Mouse (Mus musculus) liver, embryonic 15.5 days (tissue): Measurements from ENCODE around the gene AI481877. TPM values are rescaled to one million over a fixed set of nuclear protein-coding genes. Genes with fewer than 3 reads are reported as not detected.
"Not testable (repeated sequence)": the region's sequence is repeated elsewhere in the genome, so short reads cannot be mapped to it uniquely, and the experiment has no call there.

ENCODE experiments used
- ATAC-seq: fragments of 200-750 bp; cut with Nextera tagmentation; 2 replicates; pipeline ENCODE4 v1.8.0; 2017; ENCODE audit warnings: moderate number of reproducible peaks, mild to moderate bottlenecking, moderate library complexity; ENCODE audit not compliant: insufficient read depth
- H3K27ac ChIP-seq: fragments of 300-500 bp; sonication (generic); replicated peaks from 2 replicates; pipeline ENCODE4 v1.5.1; 2015; ENCODE audit warnings: mild to moderate bottlenecking, inconsistent platforms
- H3K27me3 ChIP-seq: fragments of 300-500 bp; sonication (generic); 2 replicates; pipeline ENCODE4 v1.6.1; 2015; ENCODE audit warnings: mild to moderate bottlenecking, inconsistent platforms
- H3K36me3 ChIP-seq: fragments of 300-500 bp; sonication (generic); replicated peaks from 2 replicates; pipeline ENCODE4 v1.6.1; 2015; ENCODE audit warnings: moderate library complexity, mild to moderate bottlenecking, inconsistent platforms
- H3K4me1 ChIP-seq: fragments of 300-500 bp; sonication (generic); replicated peaks from 2 replicates; pipeline ENCODE4 v1.6.1; 2015; ENCODE audit warnings: inconsistent platforms
- H3K4me2 ChIP-seq: fragments of 300-500 bp; sonication (generic); 2 replicates; pipeline ENCODE4 v1.6.1; 2015; ENCODE audit warnings: moderate library complexity, mild to moderate bottlenecking, inconsistent platforms
- H3K4me3 ChIP-seq: fragments of 300-500 bp; sonication (generic); replicated peaks from 2 replicates; pipeline ENCODE4 v1.5.1; 2015; ENCODE audit warnings: mild to moderate bottlenecking, inconsistent platforms
- H3K9ac ChIP-seq: fragments of 300-500 bp; sonication (generic); 2 replicates; pipeline ENCODE4 v1.6.1; 2015; ENCODE audit warnings: moderate library complexity, mild to moderate bottlenecking, inconsistent platforms
- H3K9me3 ChIP-seq: fragments of 300-500 bp; sonication (generic); replicated peaks from 2 replicates; pipeline ENCODE4 v1.6.1; 2016; ENCODE audit warnings: inconsistent platforms
- WGBS: fragments of 180-500 bp; shearing (Covaris S2); methylation state at CpG from one replicate; pipeline ENCODE4 v1.1.7; 2015; ENCODE audit warnings: mixed read lengths; ENCODE audit not compliant: insufficient replicate concordance; 5-methylcytosine and 5-hydroxymethylcytosine counted together
- polyA plus RNA-seq: library from polyadenylated mRNA; unstranded; fragments of >200 nt; fragmentation: Nextera tagmentation; extraction: Ambion mirVana; gene quantifications from 2 replicates; pipeline ENCODE4 v1.2.1, GENCODE M21; 2015

The AI481877 gene
- polyA plus RNA-seq: not detected in 2 replicates

DNA sequence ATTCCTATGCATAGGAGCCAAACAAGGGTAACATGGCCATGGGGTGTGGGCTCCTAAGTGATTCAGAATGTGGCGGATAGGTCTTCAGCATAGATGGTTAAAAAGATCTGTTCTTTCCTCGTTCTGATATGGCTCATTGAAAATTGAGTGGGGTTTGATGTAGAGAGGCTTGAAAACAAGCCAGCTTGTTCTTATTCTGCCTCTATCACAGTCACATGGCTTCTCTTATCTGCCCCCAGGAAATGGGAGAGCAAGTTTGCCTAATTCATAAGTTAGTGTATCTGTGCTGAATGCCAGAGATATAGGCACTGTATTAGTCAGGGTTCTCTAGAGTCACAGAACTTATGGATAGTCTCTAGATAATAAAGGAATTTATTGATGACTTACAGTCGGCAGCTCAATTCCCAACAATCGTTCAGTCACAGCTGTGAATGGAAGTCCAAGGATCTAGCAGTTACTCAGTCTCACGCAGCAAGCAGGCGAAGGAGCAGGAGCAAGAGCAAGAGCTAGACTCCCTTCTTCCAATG lies at the start of gene AI481877:
Gene AI481877 (minus strand): TSS at position 477 of the 527 bp plus-strand sequence.
- ATAC-seq, H3K4me1 ChIP-seq, H3K4me2 ChIP-seq, H3K9me3 ChIP-seq, H3K36me3 ChIP-seq, H3K27ac ChIP-seq, H3K27me3 ChIP-seq, H3K9ac ChIP-seq, H3K4me3 ChIP-seq: not testable (repeated sequence)
- WGBS: 52% methylated on average over 4 of the region's 6 CpGs

DNA sequence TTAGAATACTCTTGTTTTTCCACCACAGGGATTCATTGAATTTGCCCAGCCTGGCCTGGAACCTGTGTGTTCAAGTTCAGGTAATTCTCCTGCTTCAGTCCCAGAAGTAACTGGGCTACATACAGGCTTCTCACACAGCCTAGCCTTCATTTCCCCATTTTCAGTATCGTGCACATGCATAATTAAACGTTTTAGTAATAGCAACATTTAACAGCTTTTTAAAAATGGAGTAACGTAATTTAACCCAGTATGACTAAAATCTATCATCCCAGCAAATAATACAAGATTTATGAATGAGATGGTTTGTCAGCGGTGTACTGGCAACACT lies 49.7 kb upstream of the AI481877 start:
- Histone ChIP-seq H3K36me3 (no peaks in the 10 kb centered on the region), H3K4me3 (peak overlapping the region; percentile 99), H3K4me1 (peaks cover 58% of the 10 kb centered on the region), H3K9ac (peak overlapping the region; percentile 98), H3K27ac (peak overlapping the region; percentile 93), H3K27me3 (no peaks in the 10 kb centered on the region), H3K9me3 (no peaks in the 10 kb centered on the region), H3K4me2 (peak overlapping the region; percentile 89)
- 15% methylated on average over 4 of the region's 4 CpGs for WGBS
- ATAC-seq: no peak

DNA sequence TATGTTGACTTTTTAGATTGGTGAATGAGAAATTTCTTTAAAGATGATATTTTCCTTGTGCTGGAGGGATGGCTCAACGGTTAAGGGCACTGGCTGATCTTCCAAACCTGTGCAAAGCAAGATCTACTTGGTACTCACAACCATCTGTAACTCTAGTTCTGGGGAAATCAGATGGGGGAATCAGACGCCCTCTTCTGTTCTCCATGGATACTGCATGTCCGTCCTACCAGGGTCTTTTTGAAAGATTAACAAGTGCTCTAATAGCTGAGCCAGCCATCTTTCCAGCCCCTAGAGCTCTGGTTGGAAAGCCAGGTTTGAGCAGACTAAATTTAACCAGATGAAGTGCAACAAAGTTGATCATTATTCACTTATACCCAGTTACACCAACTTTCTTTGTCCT lies 48.5 kb upstream of the AI481877 start:
- ATAC-seq: no peak

DNA sequence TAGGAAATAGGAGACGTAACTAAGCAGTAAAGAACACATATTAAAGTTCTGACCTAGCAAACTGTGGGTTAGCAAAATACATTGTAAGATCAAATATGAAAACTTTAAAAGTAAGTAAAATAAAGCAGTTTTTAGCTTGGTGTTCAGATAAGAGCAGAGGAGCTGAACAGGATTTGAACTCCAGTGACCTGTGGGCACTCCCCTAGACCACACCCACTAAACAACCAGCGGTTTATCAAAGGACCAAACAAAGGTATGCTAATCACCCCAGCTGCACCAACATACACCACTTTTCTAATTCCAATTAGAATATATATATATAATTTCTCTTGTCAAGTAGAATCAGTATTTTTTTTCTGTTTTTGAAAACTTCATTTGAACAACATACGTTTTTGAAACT lies 46.9 kb upstream of the AI481877 start:
- H3K4me1 ChIP-seq: peaks cover 48% of the 10 kb centered on the region
- H3K4me3 ChIP-seq: no peak overlapping the region
- no peaks in the 10 kb centered on the region for H3K36me3 ChIP-seq
- ATAC-seq: no peak
- H3K9ac ChIP-seq: no peak overlapping the region
- WGBS: 51% methylated on average over 3 of the region's 3 CpGs
- no peak overlapping the region for H3K27ac ChIP-seq
- no peak overlapping the region for H3K4me2 ChIP-seq
- no peaks in the 10 kb centered on the region for H3K9me3 ChIP-seq
- no peaks in the 10 kb centered on the region for H3K27me3 ChIP-seq

More for the DNA sequence above, 48.5 kb upstream of the AI481877 start:
- Histone ChIP-seq H3K4me3 (no peak overlapping the region), H3K4me2 (no peak overlapping the region), H3K27ac (no peak overlapping the region), H3K4me1 (peaks cover 51% of the 10 kb centered on the region), H3K27me3 (no peaks in the 10 kb centered on the region), H3K36me3 (no peaks in the 10 kb centered on the region), H3K9ac (no peak overlapping the region), H3K9me3 (no peaks in the 10 kb centered on the region)
- WGBS: 10% methylated on average over 3 of the region's 3 CpGs

DNA sequence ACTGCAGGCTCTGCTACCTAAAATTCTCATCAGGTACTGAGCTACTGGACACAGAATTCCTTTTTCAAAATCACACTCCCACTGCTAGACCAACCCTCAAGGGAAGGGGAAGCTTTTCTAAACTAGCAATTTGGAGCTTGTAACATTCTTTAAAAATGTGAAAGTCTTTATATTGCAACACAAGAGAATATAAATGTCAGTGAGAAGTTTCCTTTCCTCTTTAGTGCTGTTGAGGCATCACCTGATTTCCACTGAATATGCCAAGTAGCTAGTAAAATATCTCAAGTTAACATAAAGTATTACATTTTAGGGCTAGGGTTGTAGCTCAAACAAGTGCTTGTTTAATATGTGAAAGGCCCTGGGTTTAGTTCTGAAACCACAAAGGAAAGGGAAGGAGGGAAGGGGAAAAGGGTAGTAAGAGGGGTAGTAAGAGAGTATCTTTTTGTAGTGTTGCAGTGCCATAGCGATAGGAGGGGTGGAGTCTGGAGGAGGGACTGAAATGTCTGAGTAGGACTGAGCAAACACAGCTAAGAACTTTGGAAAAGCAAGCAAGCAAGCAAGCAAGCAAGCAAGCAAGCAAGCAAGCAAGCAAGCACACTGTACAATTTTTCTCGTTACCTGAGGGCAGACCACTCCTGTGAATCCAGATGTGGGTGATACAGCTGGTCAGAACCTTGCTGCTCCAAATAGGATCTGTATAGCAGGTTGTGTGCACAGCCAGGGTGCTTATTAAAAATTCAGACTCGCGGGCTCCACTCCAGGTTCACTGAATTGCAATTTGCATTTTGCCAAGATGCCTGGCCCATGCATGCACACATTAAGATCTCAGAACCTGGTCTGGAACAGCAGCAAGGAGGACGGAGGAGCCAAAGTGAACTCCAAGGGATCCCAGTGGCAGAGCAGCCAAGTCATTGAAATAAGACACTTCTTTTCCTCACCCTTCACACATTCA lies 42.8 kb upstream of the AI481877 start:
- Histone ChIP-seq H3K27me3 (no peaks in the 10 kb centered on the region), H3K9ac (no peak overlapping the region; the same call in 1 of the 2 replicates), H3K4me3 (no peak overlapping the region), H3K4me2 (no peak overlapping the region), H3K27ac (no peak overlapping the region), H3K9me3 (no peaks in the 10 kb centered on the region), H3K4me1 (peaks cover 29% of the 10 kb centered on the region), H3K36me3 (no peaks in the 10 kb centered on the region)
- 38% methylated on average over 5 of the region's 5 CpGs for WGBS
- ATAC-seq: no peak

DNA sequence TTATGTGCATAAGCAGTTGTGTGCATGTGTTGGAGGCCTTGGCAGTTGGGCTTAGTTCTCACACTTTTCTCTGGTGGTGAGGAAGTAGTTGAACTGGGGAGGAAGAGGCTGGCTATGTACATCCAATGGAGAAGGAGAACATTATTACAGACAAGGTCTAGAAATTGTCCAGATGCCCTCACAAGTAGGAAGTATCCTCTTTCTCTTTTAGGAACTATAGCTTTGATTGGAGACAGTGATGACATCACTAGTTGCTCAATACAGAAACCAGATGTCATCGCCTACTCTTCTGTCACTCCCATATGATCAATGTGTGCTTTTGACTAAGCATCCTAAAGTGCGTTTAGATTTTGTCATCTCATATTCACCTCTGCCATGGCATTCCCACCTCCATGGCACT lies 38.8 kb upstream of the AI481877 start:
- no peak overlapping the region for H3K4me2 ChIP-seq
- no peak overlapping the region for H3K9ac ChIP-seq
- no peak overlapping the region for H3K4me3 ChIP-seq
- no peaks in the 10 kb centered on the region for H3K27me3 ChIP-seq
- no peaks in the 10 kb centered on the region for H3K9me3 ChIP-seq
- no peak overlapping the region for H3K27ac ChIP-seq
- no peak for ATAC-seq
- H3K4me1 ChIP-seq: peaks cover 27% of the 10 kb centered on the region
- 71% methylated on average over 2 of the region's 2 CpGs for WGBS
- H3K36me3 ChIP-seq: no peaks in the 10 kb centered on the region

DNA sequence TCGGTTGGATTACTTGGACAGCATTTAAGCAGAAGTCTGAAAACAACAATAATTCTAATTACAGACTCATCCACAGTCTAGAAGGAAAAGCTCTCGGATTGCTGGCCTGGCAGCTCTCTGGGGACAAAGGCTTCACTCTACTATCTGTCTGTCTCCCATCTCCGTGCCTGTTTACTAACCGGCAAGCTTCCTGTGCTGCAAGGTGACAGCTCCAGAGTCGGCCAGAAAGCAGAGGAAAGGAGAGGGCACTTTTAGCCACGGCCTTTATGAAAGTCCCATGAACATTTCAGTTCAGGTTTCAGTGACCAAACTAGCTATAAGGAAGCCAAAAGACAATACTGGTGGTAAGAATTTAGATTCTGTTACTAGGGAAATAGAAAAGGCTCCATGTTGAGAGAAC lies 37.1 kb upstream of the AI481877 start:
- H3K4me1 ChIP-seq: peaks cover 17% of the 10 kb centered on the region
- H3K27ac ChIP-seq: no peak overlapping the region
- WGBS: 29% methylated on average over 6 of the region's 6 CpGs
- H3K9me3 ChIP-seq: no peaks in the 10 kb centered on the region
- no peak for ATAC-seq
- no peak overlapping the region for H3K9ac ChIP-seq
- no peaks in the 10 kb centered on the region for H3K27me3 ChIP-seq
- no peaks in the 10 kb centered on the region for H3K36me3 ChIP-seq
- H3K4me2 ChIP-seq: no peak overlapping the region
- H3K4me3 ChIP-seq: no peak overlapping the region

DNA sequence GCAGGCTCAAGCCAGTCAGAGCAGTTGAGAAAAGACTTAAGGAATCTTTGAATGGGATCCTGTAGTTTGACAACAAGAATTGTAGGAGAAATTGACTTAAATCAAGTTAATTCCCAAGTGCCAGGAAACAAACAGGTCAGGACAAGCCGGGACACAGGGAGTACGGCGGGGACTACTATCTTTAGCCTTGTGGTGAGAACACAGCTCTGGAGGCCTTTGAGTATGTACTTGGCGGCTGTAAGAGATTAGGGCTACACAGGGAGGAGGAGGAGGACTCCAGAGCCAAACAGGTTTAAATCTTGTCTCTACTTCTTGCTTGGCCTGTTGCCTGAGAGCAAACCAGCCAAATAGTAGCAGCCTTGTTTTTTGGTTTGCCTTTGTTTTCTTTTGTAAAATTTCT lies 36.2 kb upstream of the AI481877 start:
- H3K9ac ChIP-seq: no peak overlapping the region
- no peak overlapping the region for H3K4me3 ChIP-seq
- ATAC-seq: no peak
- H3K4me1 ChIP-seq: peaks cover 17% of the 10 kb centered on the region
- no peak overlapping the region for H3K27ac ChIP-seq
- H3K27me3 ChIP-seq: no peaks in the 10 kb centered on the region
- 10% methylated on average over 4 of the region's 4 CpGs for WGBS
- H3K36me3 ChIP-seq: no peaks in the 10 kb centered on the region
- no peaks in the 10 kb centered on the region for H3K9me3 ChIP-seq
- no peak overlapping the region for H3K4me2 ChIP-seq

DNA sequence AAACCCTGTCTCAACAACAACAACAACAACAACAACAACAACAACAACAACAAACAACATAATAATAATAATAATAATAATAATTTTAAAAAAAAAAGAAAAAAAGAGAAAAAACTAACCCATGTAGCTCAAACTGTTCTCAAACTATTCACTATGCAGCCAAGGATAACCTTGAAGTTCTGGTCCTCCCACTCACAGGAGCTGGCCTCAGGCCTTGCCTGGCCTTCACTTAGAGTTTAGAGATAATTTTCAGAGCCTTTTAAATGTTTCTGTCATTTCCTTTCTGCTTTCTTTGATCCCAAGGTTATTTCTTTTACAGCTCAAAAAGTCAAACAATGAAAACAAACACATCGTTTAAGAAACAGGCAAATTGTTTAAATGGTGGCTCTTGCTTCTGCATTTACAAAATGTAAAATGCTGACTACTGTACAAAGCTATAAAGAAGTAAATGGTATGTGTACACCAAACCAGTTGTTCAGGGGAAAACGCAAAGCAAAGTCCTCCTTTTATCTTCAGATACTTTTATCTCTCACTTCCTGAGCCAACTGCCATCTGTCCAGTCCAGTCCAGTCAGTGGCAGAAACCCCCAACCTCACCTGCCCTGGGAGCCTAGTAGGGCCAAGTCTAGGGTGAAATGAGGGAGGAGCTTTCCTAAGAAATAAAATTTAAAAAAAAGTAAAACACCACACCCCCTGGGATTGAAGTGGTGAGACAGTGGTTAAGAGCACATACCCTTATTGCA lies 34.6 kb upstream of the AI481877 start:
- H3K4me1 ChIP-seq: peaks cover 22% of the 10 kb centered on the region
- no peaks in the 10 kb centered on the region for H3K27me3 ChIP-seq
- no peak overlapping the region for H3K4me3 ChIP-seq
- no peak for ATAC-seq
- WGBS: 25% methylated on average over 2 of the region's 2 CpGs
- H3K27ac ChIP-seq: no peak overlapping the region
- no peak overlapping the region for H3K4me2 ChIP-seq
- no peaks in the 10 kb centered on the region for H3K9me3 ChIP-seq
- no peaks in the 10 kb centered on the region for H3K36me3 ChIP-seq
- no peak overlapping the region for H3K9ac ChIP-seq

DNA sequence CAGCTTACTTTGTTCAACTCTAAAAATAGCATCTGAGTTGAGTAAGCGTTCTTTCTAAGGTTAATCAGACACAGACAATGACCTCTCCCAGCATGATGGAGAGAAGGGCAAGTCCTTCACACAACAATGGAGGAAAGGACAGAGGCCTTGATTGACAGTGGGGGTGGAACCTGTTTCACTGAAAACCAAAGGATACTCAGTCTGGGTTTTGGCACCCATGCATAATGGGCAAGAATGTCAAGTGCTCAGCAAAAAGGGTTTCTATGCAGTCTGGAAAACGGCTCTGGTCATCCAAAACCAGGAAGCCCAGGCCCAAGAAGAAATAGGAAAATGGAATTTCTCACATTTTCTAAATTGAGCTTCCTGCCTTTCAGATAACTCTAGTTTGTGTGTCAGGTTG lies 33.8 kb upstream of the AI481877 start:
- H3K4me1 ChIP-seq: peaks cover 22% of the 10 kb centered on the region

DNA sequence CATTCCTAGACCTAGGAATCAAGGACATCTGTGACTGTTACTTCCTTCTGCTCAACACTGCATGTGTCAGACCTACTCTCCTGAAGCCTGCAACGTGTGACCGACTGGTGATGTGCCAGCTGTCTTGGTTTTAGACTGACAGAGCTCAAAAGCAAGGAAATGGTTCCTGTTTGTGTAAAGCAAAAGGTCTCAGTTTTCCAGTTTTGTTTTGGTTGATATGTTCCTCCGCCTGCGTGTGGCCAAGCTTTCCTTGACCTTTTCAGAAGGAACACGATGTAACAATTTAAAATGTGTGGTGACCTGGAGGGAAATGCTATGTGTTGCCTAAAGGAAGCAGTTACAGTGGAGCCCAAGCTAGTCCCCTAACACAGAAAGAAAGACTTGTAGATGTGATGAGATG lies 31.2 kb upstream of the AI481877 start:
- Histone ChIP-seq H3K4me1 (peaks cover 21% of the 10 kb centered on the region), H3K27me3 (no peaks in the 10 kb centered on the region), H3K9me3 (no peaks in the 10 kb centered on the region), H3K4me2 (no peak overlapping the region), H3K36me3 (no peaks in the 10 kb centered on the region), H3K4me3 (no peak overlapping the region), H3K9ac (no peak overlapping the region), H3K27ac (no peak overlapping the region)
- no peak for ATAC-seq
- WGBS: 60% methylated on average over 5 of the region's 5 CpGs

More for the DNA sequence above, 33.8 kb upstream of the AI481877 start:
- no peak overlapping the region for H3K27ac ChIP-seq
- H3K9me3 ChIP-seq: no peaks in the 10 kb centered on the region
- H3K9ac ChIP-seq: no peak overlapping the region
- H3K36me3 ChIP-seq: no peaks in the 10 kb centered on the region
- no peak overlapping the region for H3K4me2 ChIP-seq
- no peak for ATAC-seq
- 50% methylated on average over 2 of the region's 2 CpGs for WGBS
- no peak overlapping the region for H3K4me3 ChIP-seq
- H3K27me3 ChIP-seq: no peaks in the 10 kb centered on the region
